Mouse (Mus musculus): ENCODE results near the gene Klf6.

DNA sequence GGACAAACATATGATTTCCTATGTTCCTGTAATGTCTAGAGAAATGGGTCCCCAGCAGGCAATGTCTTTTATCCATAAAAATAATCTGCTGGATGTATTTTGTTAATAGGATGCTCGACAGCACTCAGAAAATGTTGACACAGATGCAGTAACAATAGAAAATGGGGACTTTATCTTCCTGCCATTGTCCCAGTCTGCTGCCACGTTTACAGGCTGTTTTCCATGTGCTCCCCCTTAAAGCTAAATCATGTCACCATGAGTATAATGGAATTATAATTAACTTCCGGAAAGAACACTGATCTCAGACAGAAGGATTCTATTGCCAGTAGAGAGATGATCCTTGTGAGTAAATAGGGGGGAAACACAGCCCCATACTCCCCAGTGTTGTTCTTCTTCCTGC lies 42.1 kb upstream of the Klf6 start:
- TF ChIP-seq POLR2A (IDR thresholded peaks at IDR 0.05; ENCODE audit: borderline replicate concordance, insufficient read depth, low read length) (no peak), CTCF (IDR thresholded peaks at IDR 0.05; ENCODE audit: borderline replicate concordance, insufficient read depth, low read depth, low read length) (no peak)
